Mouse (Mus musculus): ENCODE results near the gene Scn4b. TPM values are rescaled to one million over a fixed set of nuclear protein-coding genes. Genes with fewer than 3 reads are reported as not detected.

The Scn4b gene
- polyA plus RNA-seq, 1 experiment, result not detected

- no peak for TF ChIP-seq GATA1 (IDR thresholded peaks at IDR 0.05; ENCODE audit: borderline replicate concordance, low read length)
- TF ChIP-seq FLI1 (IDR thresholded peaks at IDR 0.05; ENCODE audit: low read length), result no peak
- H3K27me3 ChIP-seq (replicated peaks), result peaks cover 98% of the 10 kb centered on the region
These were observed 7.5 kb downstream of the Scn4b start for GRCm38 (mm10) chr9:45145533-45146266.

GRCm38 (mm10) chr9:45146267-45146597 lies 8.0 kb downstream of the Scn4b start:
- H3K4me3 ChIP-seq (replicated peaks), result peak overlapping the region; percentile 79
- TF ChIP-seq GATA1 (IDR thresholded peaks at IDR 0.05; ENCODE audit: borderline replicate concordance, low read length) (no peak), FLI1 (IDR thresholded peaks at IDR 0.05; ENCODE audit: low read length) (no peak)
- H3K36me3 ChIP-seq (replicated peaks; ENCODE audit: low read length), result no peaks in the 10 kb centered on the region
- no peaks in the 10 kb centered on the region for H3K9me3 ChIP-seq
- peaks cover 12% of the 10 kb centered on the region for H3K4me1 ChIP-seq
- peaks cover 98% of the 10 kb centered on the region for H3K27me3 ChIP-seq (replicated peaks)

More at GRCm38 (mm10) chr9:45145533-45146266, 7.5 kb downstream of the Scn4b start:
- Histone ChIP-seq H3K4me1 (peaks cover 12% of the 10 kb centered on the region), H3K36me3 (replicated peaks; ENCODE audit: low read length) (no peaks in the 10 kb centered on the region), H3K4me3 (replicated peaks) (peak overlapping the region; percentile 79), H3K9me3 (no peaks in the 10 kb centered on the region)

- H3K4me1 ChIP-seq, result peaks cover 3% of the 10 kb centered on the region
- no peaks in the 10 kb centered on the region for H3K9me3 ChIP-seq
- no peak for TF ChIP-seq FLI1 (IDR thresholded peaks at IDR 0.05; ENCODE audit: low read length)
- no peak for TF ChIP-seq GATA1 (IDR thresholded peaks at IDR 0.05; ENCODE audit: borderline replicate concordance, low read length)
- no peaks in the 10 kb centered on the region for H3K36me3 ChIP-seq (replicated peaks; ENCODE audit: low read length)
- H3K4me3 ChIP-seq (replicated peaks), result no peak overlapping the region
- H3K27me3 ChIP-seq (replicated peaks), result peaks cover 95% of the 10 kb centered on the region
These were observed 12.7 kb downstream of the Scn4b start for GRCm38 (mm10) chr9:45150933-45151332.

- Histone ChIP-seq H3K27me3 (replicated peaks) (peaks cover 87% of the 10 kb centered on the region), H3K36me3 (replicated peaks; ENCODE audit: low read length) (no peaks in the 10 kb centered on the region), H3K4me1 (no peaks in the 10 kb centered on the region), H3K9me3 (peaks cover 14% of the 10 kb centered on the region), H3K4me3 (replicated peaks) (no peak overlapping the region)
- TF ChIP-seq FLI1 (IDR thresholded peaks at IDR 0.05; ENCODE audit: low read length) (no peak), GATA1 (IDR thresholded peaks at IDR 0.05; ENCODE audit: borderline replicate concordance, low read length) (no peak)
These were observed 15.2 kb downstream of the Scn4b start for GRCm38 (mm10) chr9:45153361-45153760.

- TF ChIP-seq FLI1 (IDR thresholded peaks at IDR 0.05; ENCODE audit: low read length) (no peak), GATA1 (IDR thresholded peaks at IDR 0.05; ENCODE audit: borderline replicate concordance, low read length) (no peak)
- Histone ChIP-seq H3K36me3 (replicated peaks; ENCODE audit: low read length) (no peaks in the 10 kb centered on the region), H3K9me3 (peaks cover 38% of the 10 kb centered on the region), H3K4me3 (replicated peaks) (no peak overlapping the region), H3K27me3 (replicated peaks) (peaks cover 17% of the 10 kb centered on the region), H3K4me1 (no peaks in the 10 kb centered on the region)
These were observed 29.7 kb downstream of the Scn4b start for GRCm38 (mm10) chr9:45167903-45168302.

- no peak overlapping the region for H3K4me3 ChIP-seq (replicated peaks)
- peaks cover 38% of the 10 kb centered on the region for H3K9me3 ChIP-seq
- H3K36me3 ChIP-seq (replicated peaks; ENCODE audit: low read length), result no peaks in the 10 kb centered on the region
- no peak for TF ChIP-seq FLI1 (IDR thresholded peaks at IDR 0.05; ENCODE audit: low read length)
- no peak for TF ChIP-seq GATA1 (IDR thresholded peaks at IDR 0.05; ENCODE audit: borderline replicate concordance, low read length)
- H3K27me3 ChIP-seq (replicated peaks), result peaks cover 32% of the 10 kb centered on the region
- no peaks in the 10 kb centered on the region for H3K4me1 ChIP-seq
These were observed 32.0 kb downstream of the Scn4b start for GRCm38 (mm10) chr9:45170150-45170549.

GRCm38 (mm10) chr9:45171073-45171610 lies 32.9 kb downstream of the Scn4b start:
- Histone ChIP-seq H3K27me3 (replicated peaks) (peaks cover 40% of the 10 kb centered on the region), H3K4me3 (replicated peaks) (peak overlapping the region; percentile 17), H3K9me3 (peaks cover 31% of the 10 kb centered on the region), H3K36me3 (replicated peaks; ENCODE audit: low read length) (no peaks in the 10 kb centered on the region), H3K4me1 (no peaks in the 10 kb centered on the region)
- no peak for TF ChIP-seq GATA1 (IDR thresholded peaks at IDR 0.05; ENCODE audit: borderline replicate concordance, low read length)

- Histone ChIP-seq H3K4me3 (replicated peaks) (no peak overlapping the region), H3K4me1 (no peaks in the 10 kb centered on the region), H3K9me3 (peaks cover 18% of the 10 kb centered on the region), H3K27me3 (replicated peaks) (peaks cover 49% of the 10 kb centered on the region), H3K36me3 (replicated peaks; ENCODE audit: low read length) (no peaks in the 10 kb centered on the region)
- TF ChIP-seq GATA1 (IDR thresholded peaks at IDR 0.05; ENCODE audit: borderline replicate concordance, low read length) (no peak), FLI1 (IDR thresholded peaks at IDR 0.05; ENCODE audit: low read length) (no peak)
These were observed 35.3 kb downstream of the Scn4b start for GRCm38 (mm10) chr9:45173475-45173874.

GRCm38 (mm10) chr9:45179282-45179681 lies 41.1 kb downstream of the Scn4b start:
- no peak overlapping the region for H3K4me3 ChIP-seq (replicated peaks)
- peaks cover 80% of the 10 kb centered on the region for H3K27me3 ChIP-seq (replicated peaks)
- TF ChIP-seq GATA1 (IDR thresholded peaks at IDR 0.05; ENCODE audit: borderline replicate concordance, low read length) (no peak), FLI1 (IDR thresholded peaks at IDR 0.05; ENCODE audit: low read length) (no peak)
- peaks cover 3% of the 10 kb centered on the region; the same call in 1 of the 2 replicates for H3K4me1 ChIP-seq
- H3K36me3 ChIP-seq (replicated peaks; ENCODE audit: low read length), result no peaks in the 10 kb centered on the region
- 0 out of 2 replicates have a peak, but pooled peaks cover 4% of the 10 kb centered on the region for H3K9me3 ChIP-seq

- peaks cover 84% of the 10 kb centered on the region for H3K27me3 ChIP-seq (replicated peaks)
- no peaks in the 10 kb centered on the region for H3K36me3 ChIP-seq (replicated peaks; ENCODE audit: low read length)
- H3K4me3 ChIP-seq (replicated peaks), result no peak within 1 kb of the TSS
- peaks cover 3% of the 10 kb centered on the region; the same call in 1 of the 2 replicates for H3K4me1 ChIP-seq
- no peak for TF ChIP-seq FLI1 (IDR thresholded peaks at IDR 0.05; ENCODE audit: low read length)
- TF ChIP-seq GATA1 (IDR thresholded peaks at IDR 0.05; ENCODE audit: borderline replicate concordance, low read length), result no peak
- 0 out of 2 replicates have a peak, but pooled peaks cover 4% of the 10 kb centered on the region for H3K9me3 ChIP-seq
These were observed 43.6 kb downstream of the Scn4b start, which contains the start of gene BC049352 for GRCm38 (mm10) chr9:45181770-45182169. Gene BC049352 (plus strand): TSS chr9:45182007.

Data from megakaryocyte, embryonic 14.5 days (primary cell).